Comparison of ENCODE assay signal across 8 mouse cellular contexts in genomic region chr7:4165286-4165685, GRCm38 (mm10). TPM values are rescaled to one million over a fixed set of nuclear protein-coding genes. Genes with fewer than 3 reads are reported as not detected.
DNase-seq lines count a peak whose midpoint lies in the region; ATAC-seq lines count a peak whose summit lies in the region.

No protein-coding gene starts in this region.

- 17% methylated on average over 3 of the region's 3 CpGs for WGBS in heart, embryonic 10.5 days
- 6% methylated on average over 3 of the region's 3 CpGs for WGBS in embryonic facial prominence, embryonic 14.5 days
- WGBS in midbrain, embryonic 11.5 days = 25% methylated on average over 3 of the region's 3 CpGs

- H3K4me2 ChIP-seq in embryonic facial prominence, embryonic 14.5 days (ENCODE audit: low read depth, low read length) = peak overlapping the region; percentile 70
- no peak overlapping the region for H3K4me2 ChIP-seq in midbrain, embryonic 11.5 days

- peak overlapping the region; percentile 86; the same call in 1 of the 2 replicates for H3K27ac ChIP-seq in heart, embryonic 10.5 days
- peak overlapping the region; percentile 84 for H3K27ac ChIP-seq in embryonic facial prominence, embryonic 14.5 days (replicated peaks; ENCODE audit: low read depth, low read length)
- H3K27ac ChIP-seq in midbrain, embryonic 11.5 days (ENCODE audit: low read depth, low read length) = no peak overlapping the region

- DNase-seq in heart, embryonic 10.5 days (ENCODE audit: low spot score) = no peak
- no peak for DNase-seq in heart, postnatal 36 days
- DNase-seq in embryonic facial prominence, embryonic 14.5 days (ENCODE audit: low spot score) = no peak
- peak; percentile 68 for DNase-seq in kidney, adult 9 months
- DNase-seq in midbrain, embryonic 11.5 days (ENCODE audit: low spot score, missing footprints) = peak; percentile 82
- DNase-seq in c-Kit-positive CD71-positive TER-119-positive erythroid progenitor cells, embryonic 14.5 days (ENCODE audit: low spot score) = no peak
- DNase-seq in left cerebral cortex, adult 18-20 months (ENCODE audit: low spot score in 2 of 2) = no peak
- DNase-seq in adrenal gland, postnatal 14 days = no peak

- H3K9me3 ChIP-seq in heart, embryonic 10.5 days = no peaks in the 10 kb centered on the region
- no peaks in the 10 kb centered on the region for H3K9me3 ChIP-seq in embryonic facial prominence, embryonic 14.5 days (ENCODE audit: control insufficient read depth, low read length)
- no peaks in the 10 kb centered on the region for H3K9me3 ChIP-seq in midbrain, embryonic 11.5 days (ENCODE audit: control insufficient read depth, low read length)

- H3K4me1 ChIP-seq in heart, embryonic 10.5 days = peaks cover 21% of the 10 kb centered on the region
- H3K4me1 ChIP-seq in embryonic facial prominence, embryonic 14.5 days (ENCODE audit: control insufficient read depth, insufficient read depth, low read length) = peaks cover 15% of the 10 kb centered on the region
- H3K4me1 ChIP-seq in midbrain, embryonic 11.5 days (ENCODE audit: control insufficient read depth, insufficient read depth, low read length) = peaks cover 11% of the 10 kb centered on the region

- H3K4me3 ChIP-seq in heart, embryonic 10.5 days = peak overlapping the region; percentile 68
- peak overlapping the region; percentile 54 for H3K4me3 ChIP-seq in embryonic facial prominence, embryonic 14.5 days (ENCODE audit: low read depth, low read length)
- H3K4me3 ChIP-seq in midbrain, embryonic 11.5 days (ENCODE audit: low read depth, low read length) = no peak overlapping the region

- H3K36me3 ChIP-seq in heart, embryonic 10.5 days = no peaks in the 10 kb centered on the region
- no peaks in the 10 kb centered on the region for H3K36me3 ChIP-seq in embryonic facial prominence, embryonic 14.5 days (ENCODE audit: control insufficient read depth, insufficient read depth, low read length)
- H3K36me3 ChIP-seq in midbrain, embryonic 11.5 days (ENCODE audit: control insufficient read depth, insufficient read depth, low read length) = no peaks in the 10 kb centered on the region

- no peak for ATAC-seq in embryonic facial prominence, embryonic 14.5 days (ENCODE audit: low read depth)
- no peak for ATAC-seq in midbrain, embryonic 11.5 days (ENCODE audit: low FRiP score)

- intact Hi-C loops in heart, postnatal 36 days (cut with DNase I) = no loop called here

- peak overlapping the region; percentile 57 for H3K9ac ChIP-seq in embryonic facial prominence, embryonic 14.5 days (ENCODE audit: low read depth, low read length)
- H3K9ac ChIP-seq in midbrain, embryonic 11.5 days (ENCODE audit: low read length) = 0 out of 2 replicates have a peak overlapping the region, but pooled peaks have one; percentile 20

- H3K27me3 ChIP-seq in heart, embryonic 10.5 days (ENCODE audit: insufficient read depth, poor library complexity, severe bottlenecking) = no peaks in the 10 kb centered on the region
- no peaks in the 10 kb centered on the region for H3K27me3 ChIP-seq in embryonic facial prominence, embryonic 14.5 days (replicated peaks; ENCODE audit: control insufficient read depth, insufficient read depth, low read length)
- no peaks in the 10 kb centered on the region for H3K27me3 ChIP-seq in midbrain, embryonic 11.5 days (ENCODE audit: control insufficient read depth, insufficient read depth, low read length)

RNA-seq across cellular contexts. Expression of gene Cdc42ep5, which starts 0.6 kb away (rescaled TPM):
- polyA plus RNA-seq in heart, embryonic 10.5 days (2016; fragmentation: Nextera tagmentation; extraction: Ambion mirVana) = 27.4 and 35.7 TPM in 2 replicates
- total RNA-seq in heart, postnatal 36 days (2021) = 1 to 10 TPM; 4.6 to 6.2 TPM
- 58.9 and 61.1 TPM in 2 replicates for polyA plus RNA-seq in embryonic facial prominence, embryonic 14.5 days (2014; fragmentation: Nextera tagmentation; extraction: Ambion mirVana)
- 15.6 and 17.4 TPM in 2 replicates for polyA plus RNA-seq in midbrain, embryonic 11.5 days (2014; fragmentation: Nextera tagmentation; extraction: Ambion mirVana)
- 1 to 10 TPM; 3.6 to 4.1 TPM for total RNA-seq in left cerebral cortex, adult 18-20 months (2021)
- 27.8 and 29.7 TPM in 2 replicates for total RNA-seq in adrenal gland, postnatal 14 days (2021)

RNA-seq across cellular contexts. Expression of gene Leng9, which starts 15.1 kb away (rescaled TPM):
- 1.8 and 2.2 TPM in 2 replicates for polyA plus RNA-seq in heart, embryonic 10.5 days (2016; fragmentation: Nextera tagmentation; extraction: Ambion mirVana)
- 1 to 10 TPM; 2.4 to 3.6 TPM for total RNA-seq in heart, postnatal 36 days (2021)
- 3.5 and 4.3 TPM in 2 replicates for polyA plus RNA-seq in embryonic facial prominence, embryonic 14.5 days (2014; fragmentation: Nextera tagmentation; extraction: Ambion mirVana)
- polyA plus RNA-seq in midbrain, embryonic 11.5 days (2014; fragmentation: Nextera tagmentation; extraction: Ambion mirVana) = 1.5 and 2.0 TPM in 2 replicates
- total RNA-seq in left cerebral cortex, adult 18-20 months (2021) = 1 to 10 TPM; 6.0 to 6.9 TPM
- total RNA-seq in adrenal gland, postnatal 14 days (2021) = 8.7 and 11.8 TPM in 2 replicates

RNA-seq across cellular contexts. Expression of gene Leng8, which starts 28.4 kb away (rescaled TPM):
- 72.6 and 75.1 TPM in 2 replicates for polyA plus RNA-seq in heart, embryonic 10.5 days (2016; fragmentation: Nextera tagmentation; extraction: Ambion mirVana)
- total RNA-seq in heart, postnatal 36 days (2021) = 10 to 100 TPM; 30.4 to 45.7 TPM
- polyA plus RNA-seq in embryonic facial prominence, embryonic 14.5 days (2014; fragmentation: Nextera tagmentation; extraction: Ambion mirVana) = 38.7 and 49.8 TPM in 2 replicates
- polyA plus RNA-seq in midbrain, embryonic 11.5 days (2014; fragmentation: Nextera tagmentation; extraction: Ambion mirVana) = 44.4 and 45.6 TPM in 2 replicates
- 100 to 1,000 TPM; 125 to 149 TPM for total RNA-seq in left cerebral cortex, adult 18-20 months (2021)
- total RNA-seq in adrenal gland, postnatal 14 days (2021) = 97.9 and 129 TPM in 2 replicates

RNA-seq across cellular contexts. Expression of gene Ttyh1, which starts 46.1 kb away (rescaled TPM):
- 0.54 and 0.83 TPM in 2 replicates for polyA plus RNA-seq in heart, embryonic 10.5 days (2016; fragmentation: Nextera tagmentation; extraction: Ambion mirVana)
- total RNA-seq in heart, postnatal 36 days (2021) = 1 to 10 TPM in 1 of 2 experiments, under 1 TPM in 1; 0.89 to 2.6 TPM
- polyA plus RNA-seq in embryonic facial prominence, embryonic 14.5 days (2014; fragmentation: Nextera tagmentation; extraction: Ambion mirVana) = 8.1 and 8.7 TPM in 2 replicates
- 33.8 and 43.6 TPM in 2 replicates for polyA plus RNA-seq in midbrain, embryonic 11.5 days (2014; fragmentation: Nextera tagmentation; extraction: Ambion mirVana)
- 100 to 1,000 TPM; 597 TPM for total RNA-seq in left cerebral cortex, adult 18-20 months (2021)
- 5.2 and 5.6 TPM in 2 replicates for total RNA-seq in adrenal gland, postnatal 14 days (2021)

Comparison
In these comparisons a context has a peak if more than half of its experiments do, and no peak if none do; other contexts are left out.
1. DNase-seq: peak in kidney, adult 9 months (single experiment) and midbrain, embryonic 11.5 days (single experiment); none in heart, embryonic 10.5 days (single experiment), heart, postnatal 36 days (0 of 2), embryonic facial prominence, embryonic 14.5 days (single experiment), c-Kit-positive CD71-positive TER-119-positive erythroid progenitor cells, embryonic 14.5 days (single experiment), left cerebral cortex, adult 18-20 months (0 of 2) and adrenal gland, postnatal 14 days (single experiment).